Mouse (Mus musculus) retina, postnatal 1 day (tissue): ENCODE results near the gene Optn.

Experiments used
- DNase-seq: peaks from one replicate; pipeline ENCODE4 v3.0.0-alpha.2; 2012

Gene Optn

GRCm38 (mm10) chr2:5059997-5060396 is 3.9 kb downstream of the Optn start:
- DNase-seq = peak; percentile 15

GRCm38 (mm10) chr2:5058436-5058835 is 5.4 kb downstream of the Optn start:
- DNase-seq = no peak

GRCm38 (mm10) chr2:5050562-5050961 is 13.3 kb downstream of the Optn start:
- DNase-seq = no peak

- no peak for DNase-seq
These were observed 16.8 kb downstream of the Optn start for GRCm38 (mm10) chr2:5047016-5047415.

GRCm38 (mm10) chr2:5045269-5045965 is 18.4 kb downstream of the Optn start:
- DNase-seq = peak; percentile 83

GRCm38 (mm10) chr2:5044321-5044720 is 19.5 kb downstream of the Optn start:
- no peak for DNase-seq

GRCm38 (mm10) chr2:5043476-5043761 is 20.4 kb downstream of the Optn start:
- no peak for DNase-seq

GRCm38 (mm10) chr2:5042616-5043475 is 21.0 kb downstream of the Optn start:
- no peak for DNase-seq

GRCm38 (mm10) chr2:5041854-5042253 is 22.0 kb downstream of the Optn start:
- no peak for DNase-seq

- no peak for DNase-seq
These were observed 23.3 kb downstream of the Optn start for GRCm38 (mm10) chr2:5040281-5041161.

GRCm38 (mm10) chr2:5039350-5040170 is 24.3 kb downstream of the Optn start:
- DNase-seq = no peak

GRCm38 (mm10) chr2:5038320-5038719 is 25.5 kb downstream of the Optn start:
- no peak for DNase-seq

GRCm38 (mm10) chr2:5037390-5037789 is 26.5 kb downstream of the Optn start:
- no peak for DNase-seq

- no peak for DNase-seq
These were observed 27.3 kb downstream of the Optn start for GRCm38 (mm10) chr2:5036411-5037076.

GRCm38 (mm10) chr2:5035241-5035640 is 28.6 kb downstream of the Optn start:
- no peak for DNase-seq

GRCm38 (mm10) chr2:5034801-5035200 is 29.1 kb downstream of the Optn start:
- DNase-seq = no peak

GRCm38 (mm10) chr2:5033546-5034420 is 30.1 kb downstream of the Optn start:
- DNase-seq = no peak

GRCm38 (mm10) chr2:5032665-5033064 is 31.2 kb downstream of the Optn start:
- no peak for DNase-seq

- no peak for DNase-seq
These were observed 32.6 kb downstream of the Optn start for GRCm38 (mm10) chr2:5031215-5031614.

- DNase-seq = no peak
These were observed 34.0 kb downstream of the Optn start for GRCm38 (mm10) chr2:5029808-5030207.

GRCm38 (mm10) chr2:5028047-5028446 is 35.8 kb downstream of the Optn start:
- DNase-seq = no peak
